In genomic region chr11:87678545-87678944, GRCm38 (mm10) we compare ENCODE assay signal across 12 mouse cellular contexts.
"Had no signal": no experiment of that assay in that cellular context is flagged by ENCODE, and none has a peak within 500 bp of the region (broad histone marks: within the 10 kb centered on the region; RNA-seq: fewer than 3 reads in every experiment).

No protein-coding gene starts in this region.

- H3K4me3 ChIP-seq: intestine, embryonic 15.5 days; limb, embryonic 10.5 days; liver, embryonic 15.5 days; midbrain, embryonic 13.5 days had no signal

- H3K27ac ChIP-seq: intestine, embryonic 15.5 days; limb, embryonic 10.5 days; liver, embryonic 15.5 days; midbrain, embryonic 13.5 days had no signal

- H3K27me3 ChIP-seq: intestine, embryonic 15.5 days; liver, embryonic 15.5 days; midbrain, embryonic 13.5 days had no signal

- H3K36me3 ChIP-seq: intestine, embryonic 15.5 days; limb, embryonic 10.5 days; liver, embryonic 15.5 days; midbrain, embryonic 13.5 days had no signal

- ATAC-seq: intestine, embryonic 15.5 days; midbrain, embryonic 13.5 days had no signal

- H3K9me3 ChIP-seq: intestine, embryonic 15.5 days; limb, embryonic 10.5 days; liver, embryonic 15.5 days; midbrain, embryonic 13.5 days had no signal

- H3K9ac ChIP-seq: intestine, embryonic 15.5 days; liver, embryonic 15.5 days; midbrain, embryonic 13.5 days had no signal

- H3K4me2 ChIP-seq: intestine, embryonic 15.5 days; liver, embryonic 11.5 days; liver, embryonic 15.5 days; midbrain, embryonic 13.5 days had no signal

- DNase-seq: kidney, adult 18-20 months; kidney, postnatal 10 days; kidney, postnatal 4 days; lung, postnatal 14 days; right cerebral cortex, adult 18-20 months; right cerebral cortex, postnatal 25 days; thymus, postnatal 4 days had no signal
